Mouse (Mus musculus): Measurements from ENCODE around the gene Olfr812. TPM values are rescaled to one million over a fixed set of nuclear protein-coding genes. Genes with fewer than 3 reads are reported as not detected.

The Olfr812 gene
- not detected in 4 replicates for total RNA-seq (2023)

DNA sequence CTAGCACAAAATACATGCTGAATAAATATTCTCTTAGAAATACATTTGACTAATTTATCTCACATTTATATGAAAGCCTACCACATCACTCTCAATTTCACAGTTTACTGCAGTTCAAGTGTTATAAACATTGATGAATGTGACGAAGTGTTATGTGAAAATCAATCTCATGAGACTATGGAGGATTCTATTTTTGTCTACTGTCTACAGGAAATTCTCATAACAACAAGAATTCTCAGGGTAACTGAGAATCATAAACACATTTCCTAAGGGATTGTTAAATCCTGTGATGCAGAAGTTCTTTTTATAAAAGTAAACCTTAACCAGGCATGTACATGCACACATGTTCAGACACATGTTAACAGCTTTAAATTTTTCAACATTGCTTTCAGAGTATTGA is at the start of gene Olfr812:
Olfr812 (minus strand) TSS at position 101 of the 400 bp plus-strand sequence.

GRCm38 (mm10) chr10:129879751-129880150 is 33.9 kb upstream of the Olfr812 start, which contains the start of gene Olfr814:
Gene Olfr814, minus strand, starts transcription at chr10:129879851.

DNA sequence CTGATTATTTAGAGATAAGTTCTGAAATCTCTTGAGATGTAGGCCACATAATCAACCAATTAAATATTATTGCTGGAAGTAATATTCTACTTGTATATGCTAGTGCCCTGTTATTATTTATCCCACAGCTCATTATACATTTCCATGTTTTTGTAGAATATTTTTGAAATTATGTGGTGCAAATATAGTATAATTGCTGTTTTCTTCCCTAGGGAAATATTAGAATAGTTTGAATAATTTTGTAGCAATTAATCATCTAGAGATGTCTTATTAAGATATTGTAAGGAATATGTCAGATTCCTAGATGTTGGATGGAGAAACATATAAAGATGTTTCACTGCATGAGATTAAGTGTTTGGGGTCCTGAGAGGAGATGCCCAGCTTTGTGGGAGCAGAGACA is 9.2 kb upstream of the Olfr812 start, which contains the start of gene Olfr813:
Olfr813 (plus strand) TSS at position 301 of the 400 bp plus-strand sequence.

GRCm38 (mm10) chr10:129804296-129804695 is 41.6 kb downstream of the Olfr812 start, which contains the start of gene Olfr811:
Gene Olfr811, minus strand, starts transcription at chr10:129804396.

GRCm38 (mm10) chr10:129794817-129795216 is 51.1 kb downstream of the Olfr812 start, which contains the start of gene Olfr810:
Gene Olfr810, minus strand, starts transcription at chr10:129794917.

Other genes with a start within 250 kb of the Olfr812 start
- gene Olfr796, start 233.5 kb downstream of the Olfr812 start, total RNA-seq (2023): not detected in 4 replicates
- not detected in 4 replicates for gene Olfr798, start 218.2 kb downstream of the Olfr812 start, total RNA-seq (2023)
- gene Olfr799, start 208.6 kb downstream of the Olfr812 start, total RNA-seq (2023): not detected in 4 replicates
- gene Olfr800, start 188.4 kb downstream of the Olfr812 start, total RNA-seq (2023): not detected in 4 replicates
- gene Olfr801, start 172.2 kb downstream of the Olfr812 start, total RNA-seq (2023): not detected in 4 replicates
- gene Olfr802, start 157.9 kb downstream of the Olfr812 start, total RNA-seq (2023): not detected in 4 replicates
- gene Olfr803, start 151.8 kb downstream of the Olfr812 start, total RNA-seq (2023): not detected in 4 replicates
- gene Olfr804, start 142.9 kb downstream of the Olfr812 start, total RNA-seq (2023): not detected in 4 replicates
- gene Olfr805, start 116.7 kb downstream of the Olfr812 start, total RNA-seq (2023): not detected in 4 replicates
- not detected in 4 replicates for gene Olfr806, start 104.2 kb downstream of the Olfr812 start, total RNA-seq (2023)
- not detected in 4 replicates for gene Olfr807, start 88.3 kb downstream of the Olfr812 start, total RNA-seq (2023)
- not detected in 4 replicates for gene Olfr808, start 80.6 kb downstream of the Olfr812 start, total RNA-seq (2023)
- not detected in 4 replicates for gene Olfr809, start 71.5 kb downstream of the Olfr812 start, total RNA-seq (2023)
- not detected in 4 replicates for gene Olfr810, start 51.2 kb downstream of the Olfr812 start, total RNA-seq (2023)
- gene Olfr811, start 41.7 kb downstream of the Olfr812 start, total RNA-seq (2023): not detected in 4 replicates
- not detected in 4 replicates for gene Olfr813, start 9.3 kb upstream of the Olfr812 start, total RNA-seq (2023)
- not detected in 4 replicates for gene Olfr814, start 33.8 kb upstream of the Olfr812 start, total RNA-seq (2023)
- not detected in 4 replicates for gene Olfr815, start 59.8 kb upstream of the Olfr812 start, total RNA-seq (2023)
- not detected in 4 replicates for gene Olfr816, start 69.5 kb upstream of the Olfr812 start, total RNA-seq (2023)
- gene Olfr818, start 103.0 kb upstream of the Olfr812 start, total RNA-seq (2023): not detected in 4 replicates
- gene Olfr819, start 121.2 kb upstream of the Olfr812 start, total RNA-seq (2023): not detected in 4 replicates
- not detected in 4 replicates for gene Olfr247, start 130.0 kb upstream of the Olfr812 start, total RNA-seq (2023)
- gene Gm10310, start 139.0 kb upstream of the Olfr812 start, total RNA-seq (2023): not detected in 4 replicates
- gene Olfr820, start 166.5 kb upstream of the Olfr812 start, total RNA-seq (2023): not detected in 4 replicates
- gene Olfr821, start 184.3 kb upstream of the Olfr812 start, total RNA-seq (2023): not detected in 4 replicates
- gene Olfr822, start 225.1 kb upstream of the Olfr812 start, total RNA-seq (2023): not detected in 4 replicates

Measured in B cell, adult 62 days (primary cell).